Mouse (Mus musculus): ENCODE measurements around the gene Tmem59l.
"Not testable (repeated sequence)": the region's sequence is repeated elsewhere in the genome, so short reads cannot be mapped to it uniquely, and the experiment has no call there.

Tmem59l gene

DNA sequence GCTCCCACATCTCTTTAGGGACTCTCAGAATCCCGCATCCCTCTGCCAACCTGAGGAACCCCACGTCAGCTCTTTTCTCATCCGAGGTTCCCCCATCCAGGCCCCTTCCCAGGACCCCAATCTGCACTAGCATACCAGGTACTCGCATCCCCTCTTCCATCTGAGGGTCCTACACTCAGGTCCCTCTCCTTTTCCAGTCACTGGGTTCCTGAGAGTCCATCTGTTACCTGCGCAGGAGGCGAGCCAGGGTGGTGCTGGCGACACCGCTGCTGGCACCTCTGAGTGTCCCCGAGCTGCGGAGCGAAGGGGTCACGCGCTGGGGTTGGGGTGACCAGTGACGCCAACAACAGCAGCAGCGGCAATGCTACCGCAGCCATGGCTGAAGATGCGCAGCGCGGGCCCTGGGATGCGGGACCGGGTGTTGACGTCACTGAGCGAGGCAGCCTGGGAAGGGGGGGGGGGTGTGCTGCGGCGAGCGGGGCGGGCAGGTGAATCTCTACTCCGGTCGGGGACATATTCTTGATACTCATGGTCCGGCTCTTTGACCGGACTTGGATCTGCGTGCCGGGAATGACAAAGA, at the start of gene Tmem59l:
Gene Tmem59l (minus strand): TSS at position 418 of the 580 bp plus-strand sequence.
- DNase-seq (ENCODE audit: low read depth in 1 of 2, low spot score in 2 of 2), result no peak

- no peak for DNase-seq (ENCODE audit: low read depth in 1 of 2, low spot score in 2 of 2)
These were observed 48.5 kb upstream of the Tmem59l start for GRCm38 (mm10) chr8:70535701-70536100.

GRCm38 (mm10) chr8:70535221-70535620, 48.1 kb upstream of the Tmem59l start:
- no peak for DNase-seq (ENCODE audit: low read depth in 1 of 2, low spot score in 2 of 2)

- DNase-seq (ENCODE audit: low read depth in 1 of 2, low spot score in 2 of 2), result no peak
These were observed 47.1 kb upstream of the Tmem59l start for GRCm38 (mm10) chr8:70534281-70534680.

DNA sequence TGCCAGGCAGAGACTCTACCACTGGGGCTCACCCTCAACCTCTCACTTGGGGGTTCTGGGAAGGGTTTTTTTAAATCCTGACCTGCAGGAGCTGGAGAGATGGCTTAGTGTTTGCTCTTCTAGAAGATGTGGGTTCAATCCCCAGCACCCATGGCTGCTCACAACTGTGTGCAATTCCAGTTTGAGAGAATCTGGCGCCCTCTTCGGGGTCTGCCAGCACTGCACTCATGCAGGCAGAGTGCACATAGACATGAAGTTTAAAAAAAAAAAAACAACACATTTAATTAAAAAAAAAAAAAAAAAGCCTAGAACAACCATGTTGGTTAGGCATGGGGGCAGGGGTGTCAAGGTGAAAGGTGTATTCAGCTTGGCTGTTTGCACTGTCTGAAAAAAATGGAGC, 43.2 kb upstream of the Tmem59l start:
- DNase-seq (ENCODE audit: low read depth in 1 of 2, low spot score in 2 of 2), result no peak

- no peak for DNase-seq (ENCODE audit: low read depth in 1 of 2, low spot score in 2 of 2)
These were observed 42.6 kb upstream of the Tmem59l start for GRCm38 (mm10) chr8:70529741-70530161.

DNA sequence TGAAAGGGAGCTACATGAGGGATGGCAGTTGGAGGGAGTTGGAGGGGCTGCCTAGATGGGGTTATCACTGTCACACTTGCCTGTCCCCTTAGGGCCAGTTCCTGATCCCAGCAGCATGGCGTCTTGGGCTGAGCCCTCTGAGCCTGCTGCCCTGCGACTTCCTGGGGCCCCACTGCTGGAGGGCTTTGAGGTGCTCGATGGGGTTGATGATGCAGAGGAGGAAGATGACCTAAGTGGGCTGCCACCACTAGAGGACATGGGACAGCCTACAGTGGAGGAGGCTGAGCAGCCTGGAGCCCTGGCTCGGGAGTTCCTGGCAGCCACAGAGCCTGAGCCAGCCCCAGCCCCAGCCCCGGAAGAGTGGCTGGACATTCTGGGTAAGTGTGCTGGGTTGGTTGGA, 42.1 kb upstream of the Tmem59l start:
- DNase-seq (ENCODE audit: low read depth in 1 of 2, low spot score in 2 of 2), result no peak

GRCm38 (mm10) chr8:70528182-70528797, 41.1 kb upstream of the Tmem59l start:
- no peak for DNase-seq (ENCODE audit: low read depth in 1 of 2, low spot score in 2 of 2)

DNA sequence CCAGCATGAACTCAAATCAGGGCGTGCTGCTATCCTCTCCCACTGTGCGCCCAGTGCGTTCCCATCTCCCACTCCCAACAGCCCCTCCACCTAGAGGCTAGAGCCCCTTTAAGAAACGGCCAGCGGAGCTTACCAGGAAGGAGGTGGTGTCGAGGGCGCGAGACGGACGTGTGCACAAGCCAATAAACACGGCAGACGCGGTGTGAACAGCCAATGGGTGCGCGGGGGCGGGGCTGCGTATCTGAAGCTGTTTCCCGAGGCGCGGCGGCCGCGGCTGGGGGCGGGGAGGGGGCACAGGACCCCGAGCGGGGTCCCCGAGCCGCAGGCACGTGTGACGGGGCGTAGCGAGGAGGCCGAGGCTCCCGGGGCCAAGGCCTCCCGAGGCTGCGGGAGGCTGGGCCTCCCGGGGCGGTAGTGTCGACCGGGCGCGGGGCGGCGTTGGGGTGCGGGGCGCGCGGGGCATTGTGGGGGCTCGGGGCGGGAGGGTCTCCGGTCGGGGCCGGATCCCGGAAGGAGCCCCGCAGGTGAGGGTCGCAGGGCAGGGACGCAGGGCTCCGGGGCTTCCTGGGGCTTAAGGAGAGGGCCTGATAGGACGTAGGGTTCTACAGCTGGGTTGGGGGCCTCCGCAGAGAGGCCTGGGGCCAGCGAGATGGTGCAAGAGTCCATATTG, 40.5 kb upstream of the Tmem59l start, which contains the start of the genes Fkbp8 and Kxd1:
Gene Fkbp8 (plus strand): TSS at position 213 of the 670 bp plus-strand sequence.
Gene Kxd1 (minus strand): TSS at position 445 of the 670 bp plus-strand sequence.
- DNase-seq (ENCODE audit: low read depth in 1 of 2, low spot score in 2 of 2), result peak; percentile 77 to 91

- no peak for DNase-seq (ENCODE audit: low read depth in 1 of 2, low spot score in 2 of 2)
These were observed 40.0 kb upstream of the Tmem59l start for GRCm38 (mm10) chr8:70527111-70527511.

DNA sequence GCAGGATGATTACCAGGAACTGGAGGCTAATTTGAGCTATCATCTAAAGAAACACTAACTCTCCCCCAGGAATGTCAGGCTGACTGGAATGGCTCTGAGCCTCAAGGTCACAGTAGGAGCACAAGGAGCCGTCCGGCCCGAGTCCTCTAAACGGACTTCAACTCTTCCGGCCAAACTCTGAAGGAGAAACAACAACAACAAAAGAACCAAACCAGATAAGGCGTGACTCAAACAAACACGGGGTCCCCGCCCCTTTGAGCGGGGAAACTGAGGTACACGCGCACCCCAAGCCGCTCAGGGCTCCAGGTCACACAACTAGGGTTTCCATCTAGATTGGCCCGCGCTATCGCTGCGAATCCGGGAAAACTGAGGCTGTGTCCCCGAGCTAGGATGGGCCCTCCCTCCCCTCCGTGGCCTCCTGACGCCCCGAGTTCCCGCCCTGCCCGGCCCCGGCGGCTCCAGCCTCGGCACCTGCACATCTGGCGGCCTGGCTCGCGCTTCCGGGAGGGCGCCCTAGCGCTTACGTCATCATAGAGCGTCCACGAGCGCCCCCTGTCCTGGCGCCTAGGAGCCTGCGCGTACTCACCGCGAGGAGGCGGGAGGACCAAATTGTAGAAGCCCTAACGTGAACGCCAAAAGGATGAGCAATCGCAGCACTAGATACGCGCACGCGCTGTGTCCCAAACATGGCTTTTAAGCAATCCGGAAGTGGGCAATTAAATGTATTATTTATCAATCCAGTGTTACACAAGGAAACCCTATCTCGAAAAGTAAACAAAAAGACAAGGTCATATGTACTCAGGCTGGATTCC, 35.6 kb upstream of the Tmem59l start:
- DNase-seq (ENCODE audit: low read depth in 1 of 2, low spot score in 2 of 2), result peak; percentile 90 to 94

DNA sequence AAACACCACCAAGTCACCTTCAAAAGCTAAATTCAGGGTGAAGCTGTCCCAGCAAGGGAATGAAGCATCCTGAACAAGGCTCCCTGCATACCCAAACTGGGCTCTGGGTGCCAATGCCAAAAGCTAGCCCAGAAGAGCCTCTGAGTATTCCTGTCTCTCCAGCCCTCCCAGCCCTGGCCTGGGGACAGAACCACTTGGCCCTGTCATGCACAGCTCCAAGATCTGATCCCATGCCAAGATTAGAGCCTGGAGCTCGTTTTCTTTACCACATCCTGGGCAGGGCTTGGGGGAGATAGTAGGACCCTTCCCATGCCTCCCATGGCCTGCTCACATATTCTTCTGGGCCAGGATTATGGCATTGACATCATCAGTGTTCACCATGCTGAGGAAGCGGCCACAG, 32.4 kb upstream of the Tmem59l start:
- no peak for DNase-seq (ENCODE audit: low read depth in 1 of 2, low spot score in 2 of 2)

DNA sequence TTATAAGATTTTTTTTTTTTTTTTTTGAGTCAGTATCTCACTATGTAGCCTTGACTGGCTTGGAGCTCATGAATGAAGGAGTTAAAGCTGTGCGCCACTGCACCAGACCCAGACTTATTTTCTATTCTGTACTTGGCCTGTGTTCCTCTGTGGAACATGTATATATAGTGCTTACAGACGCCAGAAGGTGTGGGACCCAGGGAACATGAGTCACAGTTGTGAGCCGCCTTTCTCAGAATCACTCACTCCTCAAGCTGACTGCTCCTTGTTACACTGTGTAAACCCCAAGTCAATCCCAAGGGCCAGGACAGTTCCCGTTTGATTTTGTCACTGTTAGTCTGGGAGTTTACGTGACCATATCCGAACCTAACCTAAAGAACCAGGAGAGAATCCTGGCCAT, 31.9 kb upstream of the Tmem59l start:
- no peak for DNase-seq (ENCODE audit: low read depth in 1 of 2, low spot score in 2 of 2)

DNA sequence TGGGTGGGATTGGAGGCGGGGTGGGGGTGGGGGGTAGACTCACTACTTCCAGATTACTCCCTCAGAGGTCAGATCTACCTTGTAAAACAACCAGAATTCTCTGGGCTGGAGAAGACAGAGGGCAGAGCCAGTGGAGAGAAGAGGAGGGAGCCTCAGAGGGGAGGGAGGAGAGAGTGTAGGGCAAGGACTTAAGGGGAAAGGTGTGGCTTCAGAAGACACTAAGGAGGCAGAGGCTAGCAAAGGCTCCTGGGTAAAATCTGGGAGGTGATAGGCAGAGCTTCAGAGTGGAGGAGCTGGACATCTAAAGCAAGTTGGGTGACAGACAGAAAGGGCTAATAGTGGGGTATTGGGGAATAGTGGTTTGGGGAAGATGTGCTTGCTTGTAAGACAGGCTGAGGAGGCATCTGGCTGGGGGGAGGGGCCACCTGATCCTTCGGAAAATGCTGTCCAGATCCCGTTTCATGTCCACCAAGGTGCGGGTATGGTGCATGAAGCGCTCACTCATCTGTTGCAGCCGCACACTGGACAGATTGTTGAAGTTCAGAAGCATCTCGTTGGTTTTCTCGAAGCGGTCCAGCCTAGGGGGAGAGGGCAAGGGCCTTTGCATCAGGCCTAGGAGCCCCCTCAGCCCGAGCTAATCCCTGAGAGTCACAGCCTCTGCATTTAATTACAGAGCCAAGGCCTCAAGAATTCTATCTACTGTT, 30.9 kb upstream of the Tmem59l start:
- DNase-seq (ENCODE audit: low read depth in 1 of 2, low spot score in 2 of 2), result no peak

DNA sequence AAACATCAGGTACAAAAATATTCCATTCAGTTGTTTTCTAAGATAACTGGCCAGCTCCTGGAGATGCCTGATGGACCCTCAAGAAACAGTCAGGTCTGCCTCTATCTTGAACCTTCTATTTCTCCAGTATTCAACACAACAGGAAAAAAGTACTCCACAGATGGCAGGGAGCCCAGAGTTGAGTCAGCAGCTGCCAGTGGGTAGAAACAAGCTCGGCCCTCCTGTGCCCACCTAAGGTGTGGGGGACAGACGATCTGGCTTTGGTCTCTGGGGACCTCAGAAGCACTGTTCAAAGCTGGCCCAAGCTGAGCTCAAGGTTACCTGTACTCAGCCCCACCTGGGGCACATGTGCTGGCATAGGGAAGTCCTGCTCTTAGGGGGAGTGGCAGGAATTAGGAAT, 26.3 kb upstream of the Tmem59l start:
- no peak for DNase-seq (ENCODE audit: low read depth in 1 of 2, low spot score in 2 of 2)

- DNase-seq (ENCODE audit: low read depth in 1 of 2, low spot score in 2 of 2), result no peak
These were observed 25.2 kb upstream of the Tmem59l start for GRCm38 (mm10) chr8:70512253-70512903.

DNA sequence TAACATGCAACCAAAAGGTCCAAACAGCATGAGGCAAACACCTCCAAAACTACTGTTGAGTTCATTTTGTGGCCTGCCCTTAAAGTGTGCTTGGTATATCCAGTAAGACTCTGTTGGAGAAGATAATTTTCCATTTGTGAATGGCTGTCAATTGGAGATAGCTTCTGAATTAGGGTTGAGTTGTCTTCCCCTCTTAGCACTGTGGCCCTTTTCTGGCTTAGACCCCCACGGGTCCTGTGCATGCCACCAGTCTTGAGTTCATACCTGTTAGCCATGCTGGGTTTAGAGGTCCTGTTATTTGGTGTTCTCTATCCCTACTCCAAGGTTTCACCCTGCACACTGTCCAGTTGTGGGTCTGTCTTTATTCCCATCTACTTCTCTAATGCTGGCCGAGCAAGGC, 24.6 kb upstream of the Tmem59l start:
- no peak for DNase-seq (ENCODE audit: low read depth in 1 of 2, low spot score in 2 of 2)

- not testable (repeated sequence) for DNase-seq (ENCODE audit: low read depth in 1 of 2, low spot score in 2 of 2)
These were observed 24.0 kb upstream of the Tmem59l start for GRCm38 (mm10) chr8:70511174-70511573.

- peak; percentile 89 to 97 for DNase-seq (ENCODE audit: low read depth in 1 of 2, low spot score in 2 of 2)
These were observed 23.2 kb upstream of the Tmem59l start, which contains the start of gene Uba52 for GRCm38 (mm10) chr8:70510228-70510915. Gene Uba52 (minus strand): TSS chr8:70510801.

Measured in monocyte, adult 2 months (primary cell).